Mouse (Mus musculus) left cerebral cortex, postnatal 25 days (tissue): ENCODE data around the gene H2al1a. TPM values are rescaled to one million over a fixed set of nuclear protein-coding genes. Genes with fewer than 3 reads are reported as not detected.
"Not testable (repeated sequence)": the region's sequence is repeated elsewhere in the genome, so short reads cannot be mapped to it uniquely, and the experiment has no call there.

Experiments
- DNase-seq, 2 experiments: peaks; one replicate each; pipeline ENCODE4 v3.0.0; 2022; ENCODE audit warnings: low spot score in 2 of 2, mixed read lengths in 1 of 2
- intact Hi-C: fragments of 180-260 bp; cut with DNase I; formaldehyde crosslinking; loops from one replicate; pipeline ENCODE4 v1.15.1; 2025
- total RNA-seq, 2 experiments: library from RNA; stranded (reverse); gene quantifications; 2 replicates each; pipeline ENCODE4 v1.2.3; 2021

Gene H2al1a
- total RNA-seq, 2 experiments from 2014 or later, result not detected

GRCm38 (mm10) chrX:11324359-11324758, 25.3 kb downstream of the H2al1a start, which contains the start of gene H2al1i:
TSS of gene H2al1i (plus strand) at chrX:11324659.
- DNase-seq, intact Hi-C loops: not testable (repeated sequence)

GRCm38 (mm10) chrX:11327522-11327921, 28.5 kb downstream of the H2al1a start, which contains the start of gene H2al1j:
TSS of gene H2al1j (plus strand) at chrX:11327822.
- DNase-seq, intact Hi-C loops: not testable (repeated sequence)

- peak in 1 of 2 experiments; percentile 6 for DNase-seq
- intact Hi-C loops, result no loop called here
These were observed 46.7 kb downstream of the H2al1a start for GRCm38 (mm10) chrX:11345762-11346161.

GRCm38 (mm10) chrX:11346756-11347155, 47.7 kb downstream of the H2al1a start:
- DNase-seq, result no peak
- intact Hi-C loops, result no loop called here

Other genes starting within 250 kb of the H2al1a start
- gene H2al1b, start 3.2 kb downstream of the H2al1a start, total RNA-seq, result not detected
- gene H2al1c, start 6.4 kb downstream of the H2al1a start, total RNA-seq, result not detected
- gene H2al1d, start 9.6 kb downstream of the H2al1a start, total RNA-seq, result not detected
- not detected for gene H2al1e, start 12.7 kb downstream of the H2al1a start, total RNA-seq
- gene H2al1f, start 15.9 kb downstream of the H2al1a start, total RNA-seq, result not detected
- not detected for gene H2al1g, start 19.0 kb downstream of the H2al1a start, total RNA-seq
- not detected for gene H2al1h, start 22.2 kb downstream of the H2al1a start, total RNA-seq
- gene H2al1i, start 25.4 kb downstream of the H2al1a start, total RNA-seq, result not detected
- not detected for gene H2al1j, start 28.6 kb downstream of the H2al1a start, total RNA-seq